Mouse (Mus musculus): ENCODE data around the gene Tubb5. TPM values are rescaled to one million over a fixed set of nuclear protein-coding genes. Genes with fewer than 3 reads are reported as not detected.

The Tubb5 gene
- polyA plus RNA-seq, 1 experiment from 2014 or later: 1,667 TPM

DNA sequence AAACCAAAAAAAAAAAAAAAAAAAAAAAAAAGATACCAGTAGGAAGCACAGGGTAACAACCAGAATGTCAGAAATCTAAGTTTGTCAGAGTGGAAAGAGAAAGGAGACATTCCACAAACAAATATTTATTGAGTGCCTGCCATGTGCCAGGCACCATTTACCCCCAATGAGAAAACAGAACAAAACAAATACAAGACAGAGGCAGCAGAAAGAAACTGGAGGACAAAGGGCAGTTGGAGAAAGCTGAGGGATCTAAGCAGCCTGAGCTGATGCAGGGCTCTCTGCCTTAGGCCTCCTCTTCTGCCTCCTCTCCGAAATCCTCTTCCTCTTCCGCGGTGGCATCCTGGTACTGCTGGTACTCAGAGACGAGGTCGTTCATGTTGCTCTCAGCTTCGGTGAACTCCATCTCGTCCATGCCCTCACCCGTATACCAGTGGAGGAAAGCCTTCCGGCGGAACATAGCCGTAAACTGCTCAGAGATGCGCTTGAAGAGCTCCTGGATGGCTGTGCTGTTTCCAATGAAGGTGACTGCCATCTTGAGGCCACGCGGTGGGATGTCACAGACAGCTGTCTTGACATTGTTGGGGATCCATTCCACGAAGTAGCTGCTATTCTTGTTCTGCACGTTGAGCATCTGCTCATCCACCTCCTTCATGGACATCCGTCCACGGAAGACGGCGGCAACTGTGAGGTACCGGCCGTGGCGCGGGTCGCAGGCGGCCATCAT, 3.2 kb downstream of the Tubb5 start:
- peaks cover 27% of the 10 kb centered on the region for H3K36me3 ChIP-seq (ENCODE audit: control insufficient read depth, insufficient read depth, low read length)
- no peak for ATAC-seq (ENCODE audit: low FRiP score)
- no peaks in the 10 kb centered on the region for H3K9me3 ChIP-seq (ENCODE audit: control insufficient read depth, low read length)
- H3K27me3 ChIP-seq (ENCODE audit: control insufficient read depth, insufficient read depth, low read length): no peaks in the 10 kb centered on the region
- peaks cover 14% of the 10 kb centered on the region for H3K4me1 ChIP-seq (replicated peaks; ENCODE audit: control insufficient read depth, insufficient read depth, low read length)
- H3K4me2 ChIP-seq (replicated peaks; ENCODE audit: low read depth, low read length): peak overlapping the region; percentile 68
- DNase-seq (ENCODE audit: low spot score): peak; percentile 33
- H3K27ac ChIP-seq (ENCODE audit: low read depth, low read length): 0 out of 2 replicates have a peak overlapping the region, but pooled peaks have one; percentile 27
- 82% methylated on average over 26 of the region's 26 CpGs for WGBS
- H3K9ac ChIP-seq (ENCODE audit: low read depth, low read length): peak overlapping the region; percentile 97; the same call in 1 of the 2 replicates
- peak overlapping the region; percentile 77 for H3K4me3 ChIP-seq (ENCODE audit: low read depth, low read length)

DNA sequence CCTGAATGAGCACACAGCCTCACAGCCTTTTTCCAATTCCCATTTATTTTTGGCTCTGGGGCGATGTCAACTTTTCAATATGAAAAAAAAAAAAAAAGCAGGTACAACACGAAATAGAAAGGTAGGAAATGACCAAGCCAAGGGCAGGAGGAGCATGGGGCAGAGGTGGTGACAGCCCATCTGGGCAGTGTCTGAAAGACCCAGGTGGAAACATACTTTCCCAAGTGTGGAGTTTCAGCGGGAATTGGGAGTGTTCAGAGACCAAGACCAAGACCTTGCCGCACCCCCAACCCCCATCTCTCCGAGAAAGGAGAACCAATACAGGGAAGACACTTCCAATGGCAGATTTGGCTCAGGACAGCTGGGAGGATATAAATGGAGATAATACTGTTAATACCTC, 4.2 kb downstream of the Tubb5 start:
- H3K9me3 ChIP-seq (ENCODE audit: control insufficient read depth, low read length): no peaks in the 10 kb centered on the region
- no peak overlapping the region for H3K9ac ChIP-seq (ENCODE audit: low read depth, low read length)
- 60% methylated on average over 5 of the region's 5 CpGs for WGBS
- peaks cover 17% of the 10 kb centered on the region for H3K4me1 ChIP-seq (replicated peaks; ENCODE audit: control insufficient read depth, insufficient read depth, low read length)
- H3K27me3 ChIP-seq (ENCODE audit: control insufficient read depth, insufficient read depth, low read length): no peaks in the 10 kb centered on the region
- H3K4me2 ChIP-seq (replicated peaks; ENCODE audit: low read depth, low read length): peak overlapping the region; percentile 2; the same call in 1 of the 2 replicates
- peak; percentile 28 for DNase-seq (ENCODE audit: low spot score)
- H3K36me3 ChIP-seq (ENCODE audit: control insufficient read depth, insufficient read depth, low read length): peaks cover 27% of the 10 kb centered on the region
- ATAC-seq (ENCODE audit: low FRiP score): no peak
- no peak overlapping the region for H3K4me3 ChIP-seq (ENCODE audit: low read depth, low read length)
- no peak overlapping the region for H3K27ac ChIP-seq (ENCODE audit: low read depth, low read length)

DNA sequence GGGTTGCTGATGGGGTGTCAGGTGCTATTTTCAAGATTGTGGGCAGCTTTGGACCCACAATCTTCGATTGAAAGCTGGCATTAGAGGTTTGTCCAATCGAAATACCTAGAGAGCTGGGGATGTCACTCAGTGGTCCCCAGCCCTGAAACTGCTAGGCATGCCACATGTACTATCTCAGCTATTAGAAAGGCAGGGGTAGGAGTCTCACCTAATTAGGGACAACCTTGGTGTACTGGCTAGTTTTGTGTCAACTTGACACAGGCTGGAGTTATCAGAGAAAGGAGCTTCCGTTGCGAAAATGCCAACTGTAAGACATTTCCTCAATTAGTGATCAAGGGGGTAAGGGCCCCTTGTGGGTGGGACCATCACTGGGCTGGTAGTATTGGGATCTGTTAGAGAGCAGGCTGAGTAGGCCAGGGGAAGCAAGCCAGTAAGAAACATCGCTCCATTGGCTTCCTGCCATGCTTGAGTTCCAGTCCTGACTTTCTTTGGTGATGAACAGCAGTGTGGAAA, 4.8 kb downstream of the Tubb5 start:
- DNase-seq (ENCODE audit: low spot score) (peak; percentile 35), ATAC-seq (ENCODE audit: low FRiP score) (no peak)
- Histone ChIP-seq H3K36me3 (ENCODE audit: control insufficient read depth, insufficient read depth, low read length) (peaks cover 27% of the 10 kb centered on the region), H3K4me3 (ENCODE audit: low read depth, low read length) (no peak overlapping the region), H3K9me3 (ENCODE audit: control insufficient read depth, low read length) (no peaks in the 10 kb centered on the region), H3K27ac (ENCODE audit: low read depth, low read length) (no peak overlapping the region), H3K9ac (ENCODE audit: low read depth, low read length) (no peak overlapping the region), H3K27me3 (ENCODE audit: control insufficient read depth, insufficient read depth, low read length) (no peaks in the 10 kb centered on the region), H3K4me1 (replicated peaks; ENCODE audit: control insufficient read depth, insufficient read depth, low read length) (peaks cover 17% of the 10 kb centered on the region), H3K4me2 (replicated peaks; ENCODE audit: low read depth, low read length) (no peak overlapping the region)
- WGBS: 30% methylated on average over 5 of the region's 5 CpGs

DNA sequence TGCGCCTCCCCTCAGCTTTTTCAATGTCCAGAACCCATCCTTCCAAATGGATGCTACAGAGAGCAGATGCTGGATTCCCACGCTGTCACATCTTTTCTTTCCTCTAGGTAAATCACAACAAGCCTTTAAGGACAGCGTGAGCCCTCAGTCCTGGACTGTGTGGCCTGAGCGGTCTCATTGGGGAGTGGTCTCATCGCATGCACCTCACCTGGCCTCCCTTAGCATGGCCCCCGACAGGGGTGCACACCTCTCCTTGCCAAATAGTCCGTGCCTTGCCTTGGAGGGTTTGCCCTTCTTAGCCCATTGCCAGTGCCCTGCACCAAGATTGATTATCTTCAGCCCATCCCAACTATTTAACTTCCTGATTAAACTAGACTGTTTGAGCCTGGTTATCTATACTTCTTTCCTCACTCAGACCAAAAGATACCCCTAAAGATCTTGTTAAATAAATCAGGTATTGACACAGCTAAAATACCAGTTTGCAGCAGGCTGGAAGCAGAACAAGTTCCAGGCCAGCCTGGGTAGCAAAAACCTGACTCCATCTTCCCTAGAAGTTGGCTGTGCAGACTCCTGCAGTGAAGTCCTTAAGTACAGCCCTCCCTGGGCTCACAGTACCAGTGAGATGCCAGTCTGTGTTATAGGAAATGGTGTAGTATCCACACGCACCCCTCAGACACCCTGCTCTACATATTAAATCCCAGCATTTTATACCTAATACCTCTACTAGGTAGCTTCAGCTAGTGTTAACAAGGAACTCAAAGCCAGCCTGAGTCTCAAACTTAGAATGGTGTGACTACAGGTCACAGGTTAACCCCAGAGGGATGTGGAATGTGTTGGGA, 5.5 kb downstream of the Tubb5 start:
- no peak for DNase-seq (ENCODE audit: low spot score)
- peaks cover 27% of the 10 kb centered on the region for H3K36me3 ChIP-seq (ENCODE audit: control insufficient read depth, insufficient read depth, low read length)

DNA sequence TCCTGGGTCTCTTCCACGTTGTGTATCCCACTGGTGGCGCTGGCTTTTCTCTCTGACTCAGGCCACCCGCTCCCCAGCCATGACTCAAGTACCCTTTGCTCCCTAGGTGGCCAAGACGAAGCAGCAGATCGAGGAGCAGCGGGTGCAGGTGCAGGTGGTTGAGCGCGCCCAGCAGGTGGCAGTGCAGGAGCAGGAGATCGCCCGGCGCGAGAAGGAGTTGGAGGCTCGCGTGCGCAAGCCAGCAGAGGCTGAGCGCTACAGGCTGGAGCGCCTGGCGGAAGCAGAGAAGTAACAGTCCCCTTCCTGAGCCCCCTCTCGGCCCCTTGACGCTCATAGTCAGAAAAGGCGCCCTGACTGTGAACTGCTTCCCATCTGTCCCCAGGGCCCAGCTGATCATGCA, 8.4 kb downstream of the Tubb5 start:
- H3K36me3 ChIP-seq (ENCODE audit: control insufficient read depth, insufficient read depth, low read length): peaks cover 12% of the 10 kb centered on the region
- no peak overlapping the region for H3K4me3 ChIP-seq (ENCODE audit: low read depth, low read length)
- DNase-seq (ENCODE audit: low spot score) (peak; percentile 84), ATAC-seq (ENCODE audit: low FRiP score) (peak; percentile 57; the same call in 1 of the 2 replicates)
- H3K9ac ChIP-seq (ENCODE audit: low read depth, low read length): no peak overlapping the region
- no peaks in the 10 kb centered on the region for H3K27me3 ChIP-seq (ENCODE audit: control insufficient read depth, insufficient read depth, low read length)
- 4% methylated on average over 21 of the region's 21 CpGs for WGBS
- no peak overlapping the region; the same call in 1 of the 2 replicates for H3K4me2 ChIP-seq (replicated peaks; ENCODE audit: low read depth, low read length)
- H3K9me3 ChIP-seq (ENCODE audit: control insufficient read depth, low read length): no peaks in the 10 kb centered on the region
- H3K4me1 ChIP-seq (replicated peaks; ENCODE audit: control insufficient read depth, insufficient read depth, low read length): peaks cover 5% of the 10 kb centered on the region
- no peak overlapping the region for H3K27ac ChIP-seq (ENCODE audit: low read depth, low read length)

More for the DNA sequence above, 5.5 kb downstream of the Tubb5 start:
- H3K27ac ChIP-seq (ENCODE audit: low read depth, low read length): no peak overlapping the region
- H3K9me3 ChIP-seq (ENCODE audit: control insufficient read depth, low read length): no peaks in the 10 kb centered on the region
- H3K4me2 ChIP-seq (replicated peaks; ENCODE audit: low read depth, low read length): no peak overlapping the region
- no peak overlapping the region for H3K4me3 ChIP-seq (ENCODE audit: low read depth, low read length)
- peaks cover 17% of the 10 kb centered on the region for H3K4me1 ChIP-seq (replicated peaks; ENCODE audit: control insufficient read depth, insufficient read depth, low read length)
- H3K9ac ChIP-seq (ENCODE audit: low read depth, low read length): no peak overlapping the region
- ATAC-seq (ENCODE audit: low FRiP score): no peak
- no peaks in the 10 kb centered on the region for H3K27me3 ChIP-seq (ENCODE audit: control insufficient read depth, insufficient read depth, low read length)
- 68% methylated on average over 8 of the region's 8 CpGs for WGBS

DNA sequence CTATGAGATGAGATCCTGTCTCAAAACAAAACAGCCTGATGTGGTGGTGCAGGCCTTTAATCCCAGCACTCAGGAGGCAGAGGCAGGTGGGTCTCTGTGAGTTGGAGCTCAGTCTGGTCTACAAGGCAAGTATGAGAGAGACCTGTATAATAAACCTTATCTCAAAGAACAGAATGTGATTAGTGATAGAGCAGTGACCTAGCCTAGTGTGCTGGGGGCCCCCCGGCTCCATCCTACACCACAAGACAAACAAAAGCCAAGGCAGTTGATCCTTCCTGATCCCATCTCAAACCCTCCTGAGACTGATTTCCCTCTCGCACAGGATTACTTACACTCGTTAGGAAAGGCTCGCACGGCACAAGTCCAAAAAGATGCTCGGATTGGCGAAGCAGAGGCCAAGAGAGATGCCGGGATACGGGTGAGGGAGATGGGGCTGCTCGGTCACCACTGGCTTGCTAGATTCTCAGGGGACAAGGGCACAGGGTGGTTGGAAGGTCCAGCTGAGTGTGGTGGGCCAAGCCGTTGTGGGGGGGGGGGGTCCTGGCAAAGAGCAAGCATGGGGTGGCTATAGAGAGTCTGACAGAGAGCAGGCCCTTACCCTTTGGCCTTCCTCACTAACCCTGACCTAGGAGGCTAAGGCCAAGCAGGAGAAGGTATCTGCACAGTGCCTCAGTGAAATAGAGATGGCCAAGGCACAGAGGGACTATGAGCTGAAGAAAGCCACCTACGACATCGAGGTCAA, 12.8 kb downstream of the Tubb5 start:
- Histone ChIP-seq H3K27ac (ENCODE audit: low read depth, low read length) (no peak overlapping the region), H3K4me2 (replicated peaks; ENCODE audit: low read depth, low read length) (no peak overlapping the region), H3K9ac (ENCODE audit: low read depth, low read length) (no peak overlapping the region), H3K9me3 (ENCODE audit: control insufficient read depth, low read length) (no peaks in the 10 kb centered on the region), H3K36me3 (ENCODE audit: control insufficient read depth, insufficient read depth, low read length) (no peaks in the 10 kb centered on the region), H3K4me1 (replicated peaks; ENCODE audit: control insufficient read depth, insufficient read depth, low read length) (0 out of 2 replicates have a peak, but pooled peaks cover 7% of the 10 kb centered on the region), H3K27me3 (ENCODE audit: control insufficient read depth, insufficient read depth, low read length) (peaks cover 7% of the 10 kb centered on the region; the same call in 1 of the 2 replicates), H3K4me3 (ENCODE audit: low read depth, low read length) (no peak overlapping the region)
- ATAC-seq (ENCODE audit: low FRiP score): no peak
- WGBS: 95% methylated on average over 13 of the region's 13 CpGs
- DNase-seq (ENCODE audit: low spot score): no peak

DNA sequence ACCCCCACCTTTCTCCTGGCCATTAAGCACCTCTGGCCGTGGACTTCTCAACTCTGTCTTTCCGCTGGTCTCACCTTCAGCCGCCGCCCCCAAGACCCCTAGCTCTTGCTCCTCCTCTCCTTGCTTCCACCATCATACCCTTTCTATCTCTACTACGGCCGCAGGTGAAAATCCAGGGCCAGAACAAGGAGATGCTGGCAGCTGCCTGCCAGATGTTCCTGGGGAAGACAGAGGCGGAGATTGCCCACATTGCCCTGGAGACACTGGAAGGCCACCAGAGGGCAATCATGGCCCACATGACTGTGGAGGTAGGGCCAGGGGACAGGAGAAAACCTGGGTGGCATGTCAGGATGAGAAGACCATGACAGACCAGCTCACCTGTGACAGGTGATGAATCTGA, 13.7 kb downstream of the Tubb5 start:
- H3K4me2 ChIP-seq (replicated peaks; ENCODE audit: low read depth, low read length): no peak overlapping the region; the same call in 1 of the 2 replicates
- ATAC-seq (ENCODE audit: low FRiP score) (no peak), DNase-seq (ENCODE audit: low spot score) (no peak)
- peaks cover 10% of the 10 kb centered on the region; the same call in 1 of the 2 replicates for H3K27me3 ChIP-seq (ENCODE audit: control insufficient read depth, insufficient read depth, low read length)
- H3K4me3 ChIP-seq (ENCODE audit: low read depth, low read length): no peak overlapping the region
- no peaks in the 10 kb centered on the region for H3K9me3 ChIP-seq (ENCODE audit: control insufficient read depth, low read length)
- 58% methylated on average over 7 of the region's 7 CpGs for WGBS
- no peak overlapping the region for H3K9ac ChIP-seq (ENCODE audit: low read depth, low read length)
- H3K36me3 ChIP-seq (ENCODE audit: control insufficient read depth, insufficient read depth, low read length): no peaks in the 10 kb centered on the region
- H3K4me1 ChIP-seq (replicated peaks; ENCODE audit: control insufficient read depth, insufficient read depth, low read length): 0 out of 2 replicates have a peak, but pooled peaks cover 3% of the 10 kb centered on the region
- H3K27ac ChIP-seq (ENCODE audit: low read depth, low read length): no peak overlapping the region
